28 mouse cellular contexts compared by ENCODE assay signal in the genomic region with DNA sequence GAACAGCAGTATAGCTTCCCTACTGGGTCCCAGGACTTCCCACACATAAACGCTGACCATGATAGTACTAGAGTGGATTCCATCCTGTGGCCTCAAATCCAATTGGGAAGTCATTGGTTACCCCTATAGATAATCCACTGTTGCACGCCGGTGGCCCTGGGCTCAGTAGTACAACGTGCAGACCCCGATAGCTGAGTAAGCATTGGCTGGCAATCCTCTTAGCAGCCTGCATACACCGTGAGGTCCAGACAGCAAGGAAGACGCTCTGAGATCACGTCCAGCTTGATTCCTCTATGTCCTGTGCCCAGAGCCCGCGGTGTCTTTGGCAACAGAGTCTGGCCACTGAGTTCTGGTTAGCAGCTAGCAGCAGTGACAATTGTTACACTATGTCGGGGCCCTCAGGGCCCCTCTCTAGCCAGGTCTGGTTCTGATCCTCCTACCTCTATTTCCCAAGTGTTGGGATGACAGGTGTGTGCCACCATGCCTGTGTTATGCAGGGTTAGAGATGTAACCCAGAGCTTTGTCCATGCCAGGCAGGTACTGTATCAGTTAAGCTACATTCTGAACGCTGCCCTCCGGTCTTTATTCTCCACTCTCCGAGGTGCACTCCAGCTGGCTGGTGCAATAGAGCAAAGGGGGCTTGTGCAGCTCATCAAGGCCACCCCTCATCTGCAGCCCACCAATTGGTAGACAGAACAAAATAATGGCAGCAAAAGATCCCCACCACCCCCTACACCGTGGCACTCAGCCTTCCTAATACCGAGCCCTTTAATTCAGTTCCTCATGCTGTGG. TPM values are rescaled to one million over a fixed set of nuclear protein-coding genes. Genes with fewer than 3 reads are reported as not detected.
"Had no signal": no experiment of that assay in that cellular context is flagged by ENCODE, and none has a peak within 500 bp of the region (broad histone marks: within the 10 kb centered on the region; RNA-seq: fewer than 3 reads in every experiment).

No protein-coding gene starts in this region.

- H3K4me3 ChIP-seq: embryonic facial prominence, embryonic 10.5 days; embryonic facial prominence, embryonic 12.5 days; embryonic facial prominence, embryonic 13.5 days; embryonic facial prominence, embryonic 15.5 days; erythroblast, embryonic 14.5 days; forebrain, embryonic 10.5 days; forebrain, embryonic 12.5 days; forebrain, embryonic 13.5 days; forebrain, embryonic 15.5 days; gastrocnemius, adult 2 months; heart, adult 2 months had no signal

- H3K27ac ChIP-seq: embryonic facial prominence, embryonic 10.5 days; embryonic facial prominence, embryonic 12.5 days; embryonic facial prominence, embryonic 13.5 days; embryonic facial prominence, embryonic 15.5 days; forebrain, embryonic 10.5 days; forebrain, embryonic 12.5 days; forebrain, embryonic 13.5 days; forebrain, embryonic 15.5 days; gastrocnemius, adult 2 months; heart, adult 2 months had no signal

- H3K9me3 ChIP-seq: embryonic facial prominence, embryonic 10.5 days; embryonic facial prominence, embryonic 12.5 days; embryonic facial prominence, embryonic 13.5 days; embryonic facial prominence, embryonic 15.5 days; forebrain, embryonic 10.5 days; forebrain, embryonic 12.5 days; forebrain, embryonic 13.5 days; forebrain, embryonic 15.5 days had no signal

- ATAC-seq: forebrain, embryonic 13.5 days had no signal

- H3K27me3 ChIP-seq: embryonic facial prominence, embryonic 12.5 days; embryonic facial prominence, embryonic 13.5 days; embryonic facial prominence, embryonic 15.5 days; forebrain, embryonic 12.5 days; forebrain, embryonic 13.5 days; forebrain, embryonic 15.5 days had no signal

- H3K9ac ChIP-seq: embryonic facial prominence, embryonic 12.5 days; embryonic facial prominence, embryonic 13.5 days; embryonic facial prominence, embryonic 15.5 days; forebrain, embryonic 12.5 days; forebrain, embryonic 13.5 days; forebrain, embryonic 15.5 days; forebrain, postnatal 0 days had no signal

- H3K4me2 ChIP-seq: embryonic facial prominence, embryonic 12.5 days; embryonic facial prominence, embryonic 13.5 days; embryonic facial prominence, embryonic 15.5 days; forebrain, embryonic 12.5 days; forebrain, embryonic 13.5 days; forebrain, embryonic 15.5 days had no signal

- DNase-seq: gastrocnemius, postnatal 25 days had no signal

- H3K4me1 ChIP-seq: forebrain, embryonic 12.5 days had no signal

RNA-seq across cellular contexts. Expression of gene Csf3, which starts 2.0 kb away (rescaled TPM):
- total RNA-seq: common myeloid progenitor, adult 5-6 weeks; forebrain, postnatal 0 days; gastrocnemius, adult 18-20 months; gastrocnemius, adult 2 months; gastrocnemius, adult 8-10 months; gastrocnemius, postnatal 25 days; gastrocnemius, postnatal 36 days; gastrocnemius, postnatal 4 days; granulocyte monocyte progenitor cell, adult 5-6 weeks; heart, adult 18-20 months; heart, adult 2 months; heart, adult 8-10 months had no signal
- polyA plus RNA-seq: cerebellum, adult 2 months; embryonic facial prominence, embryonic 10.5 days; embryonic facial prominence, embryonic 11.5 days; embryonic facial prominence, embryonic 12.5 days; embryonic facial prominence, embryonic 13.5 days; embryonic facial prominence, embryonic 14.5 days; erythroblast, embryonic 14.5 days; forebrain, embryonic 10.5 days; forebrain, embryonic 11.5 days; forebrain, embryonic 12.5 days; forebrain, embryonic 14.5 days; forebrain, embryonic 15.5 days; forebrain, embryonic 16.5 days; forebrain, postnatal 0 days; frontal cortex, adult 2 months; heart, adult 2 months had no signal

RNA-seq across cellular contexts. Expression of gene Gsdma, which starts 34.9 kb away (rescaled TPM):
- total RNA-seq: forebrain, postnatal 0 days; gastrocnemius, postnatal 4 days; granulocyte monocyte progenitor cell, adult 5-6 weeks; heart, adult 2 months had no signal
- polyA plus RNA-seq: embryonic facial prominence, embryonic 10.5 days; erythroblast, embryonic 14.5 days; forebrain, embryonic 10.5 days; forebrain, embryonic 11.5 days; forebrain, embryonic 12.5 days; forebrain, embryonic 13.5 days; forebrain, embryonic 14.5 days; forebrain, embryonic 15.5 days; forebrain, embryonic 16.5 days had no signal
